Mouse (Mus musculus): ENCODE measurements around the gene Odc1.

DNA sequence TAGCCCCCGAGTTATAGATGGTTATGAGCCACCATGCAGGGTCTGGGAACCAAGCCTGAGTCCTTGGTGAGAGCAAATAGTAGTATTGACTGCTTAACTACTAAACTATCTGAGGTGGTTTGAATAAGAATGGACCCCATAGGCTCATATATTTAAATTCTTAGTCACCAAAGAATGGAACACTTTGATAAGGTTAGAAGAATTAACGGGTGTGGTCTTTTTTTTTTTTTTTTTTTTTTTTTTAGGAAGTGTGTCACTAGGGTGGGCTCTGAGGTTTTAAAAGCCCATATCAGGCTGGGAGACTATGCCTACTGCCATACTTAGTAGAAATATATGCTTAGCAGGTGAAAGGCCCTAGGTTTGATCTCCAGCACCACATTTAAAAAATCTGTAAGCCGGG lies 8.4 kb upstream of the Odc1 start:
- TF ChIP-seq POLR2A (IDR thresholded peaks at IDR 0.05; ENCODE audit: insufficient read depth, low read length) = no peak
- TF ChIP-seq CTCF (IDR thresholded peaks at IDR 0.05; ENCODE audit: low read depth, low read length) = no peak
- TF ChIP-seq EP300 (IDR thresholded peaks at IDR 0.05; ENCODE audit: insufficient read depth, low read depth, low read length) = no peak
